Mouse (Mus musculus) layer of hippocampus, adult 2 months (tissue): ENCODE data around the gene Retsat. TPM values are rescaled to one million over a fixed set of nuclear protein-coding genes. Genes with fewer than 3 reads are reported as not detected.

Experiments used
- DNase-seq, 2 experiments: peaks; one replicate each; pipeline ENCODE4 v3.0.0; 2022; ENCODE audit warnings: low spot score in 2 of 2
- H3K27ac ChIP-seq: fragments of 200-600 bp; 2 replicates; pipeline ENCODE4 v1.8.1; 2022
- H3K4me3 ChIP-seq: fragments of 200-600 bp; 2 replicates; pipeline ENCODE4 v1.8.1; 2022; ENCODE audit warnings: mild to moderate bottlenecking
- CTCF ChIP-seq: fragments of 200-600 bp; conservative IDR thresholded peaks from 2 replicates; pipeline ENCODE4 v1.8.1; 2022; ENCODE audit warnings: antibody characterized with exemption, mild to moderate bottlenecking, moderate library complexity
- total RNA-seq, 2 experiments: library from RNA; stranded (reverse); gene quantifications; 2 replicates each; pipeline ENCODE4 v1.2.3; 2021

Retsat gene
- total RNA-seq, 2 experiments from 2014 or later: 54.3 to 58.3 TPM

GRCm38 (mm10) chr6:72619734-72620532, 21.7 kb downstream of the Retsat start:
- TF ChIP-seq CTCF: no peak
- Histone ChIP-seq H3K4me3 (no peak overlapping the region), H3K27ac (no peak overlapping the region)
- DNase-seq: no peak

GRCm38 (mm10) chr6:72620920-72621319, 22.6 kb downstream of the Retsat start:
- H3K27ac ChIP-seq: no peak overlapping the region
- no peak overlapping the region for H3K4me3 ChIP-seq
- no peak for DNase-seq
- no peak for TF ChIP-seq CTCF

GRCm38 (mm10) chr6:72622917-72623316, 24.6 kb downstream of the Retsat start:
- no peak for TF ChIP-seq CTCF
- Histone ChIP-seq H3K4me3 (no peak overlapping the region), H3K27ac (no peak overlapping the region)
- DNase-seq: no peak

- Histone ChIP-seq H3K27ac (no peak overlapping the region), H3K4me3 (no peak overlapping the region)
- TF ChIP-seq CTCF: no peak
- DNase-seq: no peak
Observed at GRCm38 (mm10) chr6:72623661-72624402, 25.6 kb downstream of the Retsat start.

GRCm38 (mm10) chr6:72626391-72626790, 28.1 kb downstream of the Retsat start:
- TF ChIP-seq CTCF: no peak
- H3K27ac ChIP-seq: no peak overlapping the region
- no peak for DNase-seq
- H3K4me3 ChIP-seq: no peak overlapping the region

GRCm38 (mm10) chr6:72627276-72627675, 29.0 kb downstream of the Retsat start:
- DNase-seq: peak in 1 of 2 experiments; percentile 35
- no peak for TF ChIP-seq CTCF

GRCm38 (mm10) chr6:72630370-72630769, 32.1 kb downstream of the Retsat start:
- no peak overlapping the region for H3K27ac ChIP-seq
- no peak for DNase-seq
- no peak for TF ChIP-seq CTCF
- no peak overlapping the region for H3K4me3 ChIP-seq

More at GRCm38 (mm10) chr6:72627276-72627675, 29.0 kb downstream of the Retsat start:
- H3K4me3 ChIP-seq: no peak overlapping the region
- H3K27ac ChIP-seq: no peak overlapping the region

GRCm38 (mm10) chr6:72630961-72631360, 32.7 kb downstream of the Retsat start:
- TF ChIP-seq CTCF: no peak

GRCm38 (mm10) chr6:72631700-72632099, 33.4 kb downstream of the Retsat start:
- DNase-seq: no peak
- H3K27ac ChIP-seq: no peak overlapping the region
- no peak for TF ChIP-seq CTCF
- no peak overlapping the region for H3K4me3 ChIP-seq

More at GRCm38 (mm10) chr6:72630961-72631360, 32.7 kb downstream of the Retsat start:
- H3K27ac ChIP-seq: no peak overlapping the region
- no peak for DNase-seq
- H3K4me3 ChIP-seq: no peak overlapping the region

- no peak overlapping the region for H3K4me3 ChIP-seq
- no peak overlapping the region for H3K27ac ChIP-seq
- TF ChIP-seq CTCF: no peak
- no peak for DNase-seq
Observed at GRCm38 (mm10) chr6:72634311-72634710, 36.0 kb downstream of the Retsat start.

- H3K27ac ChIP-seq: no peak overlapping the region
- no peak overlapping the region for H3K4me3 ChIP-seq
- peak; percentile 89 for TF ChIP-seq CTCF
- peak; percentile 47 to 69 for DNase-seq
Observed at GRCm38 (mm10) chr6:72635760-72636431, 37.6 kb downstream of the Retsat start.

- TF ChIP-seq CTCF: peak; percentile 64
- DNase-seq: no peak
- no peak overlapping the region for H3K4me3 ChIP-seq
- no peak overlapping the region for H3K27ac ChIP-seq
Observed at GRCm38 (mm10) chr6:72636940-72637339, 38.7 kb downstream of the Retsat start.
